Mouse (Mus musculus): ENCODE results near the gene Glrx5. TPM values are rescaled to one million over a fixed set of nuclear protein-coding genes. Genes with fewer than 3 reads are reported as not detected.

The Glrx5 gene
- 591 and 653 TPM in 2 replicates for polyA plus RNA-seq (2015; fragmentation: Nextera tagmentation; extraction: Ambion mirVana)

DNA sequence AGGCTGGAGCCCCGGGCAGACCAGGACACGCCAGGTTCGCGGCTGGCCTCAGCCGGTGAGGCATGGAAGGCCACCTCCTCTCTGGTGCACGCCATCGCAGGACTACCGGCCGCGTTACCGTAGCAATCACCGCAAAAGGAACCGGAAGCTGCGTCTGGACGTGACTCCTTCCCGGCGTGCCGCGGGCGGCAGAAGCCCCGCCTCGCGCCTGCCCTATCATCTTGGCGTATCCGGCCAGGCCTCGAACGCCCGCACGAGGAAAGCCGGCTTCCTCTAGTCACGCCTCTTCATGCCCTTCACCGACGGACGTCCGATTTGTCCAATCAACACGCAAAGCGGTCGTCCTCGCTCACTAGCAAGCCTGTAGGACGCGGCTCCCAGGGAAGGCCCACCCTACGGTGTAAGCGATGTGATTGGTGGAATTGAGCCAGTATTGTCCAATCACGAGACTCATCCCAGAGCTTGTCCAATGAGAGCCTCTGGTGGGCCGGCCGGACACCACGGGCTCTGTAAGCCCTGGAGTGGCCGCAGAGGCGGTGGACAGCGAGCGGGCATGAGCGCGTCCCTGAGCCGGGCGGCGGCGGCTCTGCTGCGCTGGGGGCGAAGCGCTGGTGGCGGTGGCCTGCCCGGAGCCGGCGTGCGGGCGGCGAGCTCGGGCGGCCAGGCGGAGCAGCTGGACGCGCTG, at the start of gene Glrx5:
Gene Glrx5, plus strand, starts transcription at position 542 of the 685 bp plus-strand sequence.
- Histone ChIP-seq H3K4me2 (peak within 1 kb of the TSS; percentile 92), H3K4me3 (replicated peaks) (peak within 1 kb of the TSS; percentile 95), H3K9me3 (replicated peaks) (no peaks in the 10 kb centered on the region), H3K27ac (peak within 1 kb of the TSS; percentile 99), H3K36me3 (peaks cover 50% of the 10 kb centered on the region), H3K4me1 (replicated peaks) (peaks cover 75% of the 10 kb centered on the region), H3K9ac (peak within 1 kb of the TSS; percentile 100), H3K27me3 (no peaks in the 10 kb centered on the region)
- under 1% methylated on average over 72 of the region's 72 CpGs for WGBS (ENCODE audit: insufficient replicate concordance)
- ATAC-seq (ENCODE audit: low read depth) (peak; percentile 87), DNase-seq (peak; percentile 99)

- ATAC-seq (ENCODE audit: low read depth), result no peak
- DNase-seq, result no peak
- WGBS (ENCODE audit: insufficient replicate concordance), result 61% methylated on average over 7 of the region's 7 CpGs
These were observed 49.0 kb upstream of the Glrx5 start for GRCm38 (mm10) chr12:104983476-104983875.

GRCm38 (mm10) chr12:104985088-104985487, 47.4 kb upstream of the Glrx5 start:
- 70% methylated on average over 5 of the region's 5 CpGs for WGBS (ENCODE audit: insufficient replicate concordance)
- no peaks in the 10 kb centered on the region for H3K27me3 ChIP-seq
- H3K27ac ChIP-seq, result no peak overlapping the region
- H3K9me3 ChIP-seq (replicated peaks), result no peaks in the 10 kb centered on the region
- H3K36me3 ChIP-seq, result 0 out of 2 replicates have a peak, but pooled peaks cover 8% of the 10 kb centered on the region
- DNase-seq (no peak), ATAC-seq (ENCODE audit: low read depth) (no peak)
- H3K4me1 ChIP-seq (replicated peaks), result peaks cover 4% of the 10 kb centered on the region; the same call in 1 of the 2 replicates
- no peak overlapping the region for H3K4me3 ChIP-seq (replicated peaks)
- no peak overlapping the region for H3K9ac ChIP-seq
- no peak overlapping the region for H3K4me2 ChIP-seq

More at GRCm38 (mm10) chr12:104983476-104983875, 49.0 kb upstream of the Glrx5 start:
- no peak overlapping the region for H3K27ac ChIP-seq
- peaks cover 6% of the 10 kb centered on the region; the same call in 1 of the 2 replicates for H3K4me1 ChIP-seq (replicated peaks)
- no peak overlapping the region for H3K4me3 ChIP-seq (replicated peaks)
- H3K9ac ChIP-seq, result no peak overlapping the region
- 0 out of 2 replicates have a peak, but pooled peaks cover 8% of the 10 kb centered on the region for H3K36me3 ChIP-seq
- H3K4me2 ChIP-seq, result no peak overlapping the region
- H3K27me3 ChIP-seq, result no peaks in the 10 kb centered on the region
- H3K9me3 ChIP-seq (replicated peaks), result no peaks in the 10 kb centered on the region

- Histone ChIP-seq H3K9ac (no peak overlapping the region), H3K4me1 (replicated peaks) (peaks cover 12% of the 10 kb centered on the region), H3K4me2 (no peak overlapping the region), H3K9me3 (replicated peaks) (no peaks in the 10 kb centered on the region), H3K4me3 (replicated peaks) (no peak overlapping the region), H3K36me3 (0 out of 2 replicates have a peak, but pooled peaks cover 8% of the 10 kb centered on the region), H3K27me3 (no peaks in the 10 kb centered on the region), H3K27ac (no peak overlapping the region)
- DNase-seq (no peak), ATAC-seq (ENCODE audit: low read depth) (no peak)
- 83% methylated on average over 2 of the region's 2 CpGs for WGBS (ENCODE audit: insufficient replicate concordance)
These were observed 46.5 kb upstream of the Glrx5 start for GRCm38 (mm10) chr12:104986001-104986400.

DNA sequence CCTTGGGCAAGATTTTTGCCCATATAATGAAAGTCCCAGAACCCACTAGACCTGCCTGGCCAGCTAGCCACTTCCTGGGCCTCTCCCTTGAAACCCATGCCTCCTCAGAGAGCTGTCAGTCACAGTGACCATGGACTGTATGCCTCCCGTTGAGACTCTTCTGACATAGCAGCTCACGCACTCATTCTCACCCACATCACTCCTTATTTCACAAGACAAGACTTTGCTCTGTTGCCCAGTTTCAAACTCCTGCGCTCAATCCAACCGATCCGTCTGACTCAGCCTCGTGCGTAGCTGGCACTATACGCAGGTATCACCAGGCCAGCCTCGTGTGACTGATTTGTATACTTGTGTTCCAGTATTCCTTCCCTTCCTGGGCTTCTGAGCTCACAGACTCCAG, 45.7 kb upstream of the Glrx5 start:
- Histone ChIP-seq H3K4me3 (replicated peaks) (no peak overlapping the region), H3K27me3 (no peaks in the 10 kb centered on the region), H3K9me3 (replicated peaks) (no peaks in the 10 kb centered on the region), H3K4me1 (replicated peaks) (peaks cover 17% of the 10 kb centered on the region), H3K4me2 (no peak overlapping the region), H3K36me3 (0 out of 2 replicates have a peak, but pooled peaks cover 8% of the 10 kb centered on the region), H3K27ac (no peak overlapping the region), H3K9ac (no peak overlapping the region)
- ATAC-seq (ENCODE audit: low read depth) (no peak), DNase-seq (no peak)
- WGBS (ENCODE audit: insufficient replicate concordance), result 81% methylated on average over 9 of the region's 9 CpGs

DNA sequence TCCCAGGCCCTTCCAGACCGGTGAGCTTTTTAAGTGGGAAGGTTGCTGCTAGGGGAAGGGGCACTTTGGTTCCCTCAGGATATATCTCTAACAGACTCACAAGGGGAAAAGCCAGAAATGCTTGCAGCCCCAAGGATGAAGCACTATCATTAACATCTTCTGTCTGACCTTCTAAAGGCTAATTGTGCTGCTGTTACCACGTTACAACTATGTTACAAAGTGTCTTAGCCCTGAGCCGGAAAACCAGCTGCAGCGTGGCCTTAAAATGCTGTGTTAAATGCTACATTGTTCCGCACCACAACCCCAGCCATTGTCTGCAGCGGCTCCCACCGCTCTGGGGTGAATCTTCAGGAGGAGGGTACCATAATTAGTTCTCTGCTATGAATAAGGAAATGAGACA, 44.6 kb upstream of the Glrx5 start:
- H3K36me3 ChIP-seq, result 0 out of 2 replicates have a peak, but pooled peaks cover 3% of the 10 kb centered on the region
- peaks cover 28% of the 10 kb centered on the region for H3K4me1 ChIP-seq (replicated peaks)
- no peak for DNase-seq
- no peak overlapping the region for H3K4me2 ChIP-seq
- H3K9me3 ChIP-seq (replicated peaks), result no peaks in the 10 kb centered on the region
- no peaks in the 10 kb centered on the region for H3K27me3 ChIP-seq
- WGBS (ENCODE audit: insufficient replicate concordance), result 87% methylated on average over 7 of the region's 7 CpGs
- no peak overlapping the region for H3K4me3 ChIP-seq (replicated peaks)
- no peak for ATAC-seq (ENCODE audit: low read depth)
- H3K9ac ChIP-seq, result no peak overlapping the region
- no peak overlapping the region for H3K27ac ChIP-seq

DNA sequence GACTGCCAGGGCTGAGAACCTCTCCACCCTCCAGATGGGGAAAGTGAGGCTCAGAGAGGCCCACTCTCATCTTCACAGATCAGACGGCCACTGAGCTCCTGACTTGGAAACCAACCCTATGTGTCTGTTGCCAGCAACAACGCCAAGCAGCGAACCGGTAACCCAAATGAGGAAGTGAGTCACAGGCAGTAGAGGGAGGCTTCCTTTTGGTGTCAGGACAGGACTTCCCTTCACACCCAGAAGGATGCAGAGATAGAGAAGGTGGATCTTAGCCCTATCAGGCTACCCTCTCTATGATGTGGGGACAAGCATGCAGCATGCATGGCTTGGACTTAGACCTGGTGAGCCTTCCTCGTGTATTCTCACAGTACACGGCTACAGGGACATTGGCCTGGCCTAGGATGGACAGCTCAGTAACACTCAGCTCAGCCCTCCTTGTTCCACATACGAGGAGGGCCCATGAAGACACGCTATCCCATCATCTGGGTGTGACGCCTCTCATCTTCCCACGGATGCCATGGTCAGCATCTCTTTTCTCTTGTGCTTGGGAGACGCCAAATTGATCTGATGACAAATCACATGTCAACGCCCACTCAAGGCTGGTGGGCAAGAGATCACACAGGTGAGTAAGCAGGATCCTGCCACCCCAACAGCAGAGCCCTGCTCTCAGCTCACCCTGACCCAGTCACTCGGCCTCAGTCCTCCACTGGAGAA, 41.6 kb upstream of the Glrx5 start:
- peak; percentile 50; the same call in 1 of the 2 replicates for ATAC-seq (ENCODE audit: low read depth)
- Histone ChIP-seq H3K9ac (no peak overlapping the region), H3K36me3 (no peaks in the 10 kb centered on the region), H3K4me1 (replicated peaks) (peaks cover 41% of the 10 kb centered on the region), H3K27ac (peak overlapping the region; percentile 41), H3K27me3 (no peaks in the 10 kb centered on the region), H3K9me3 (replicated peaks) (no peaks in the 10 kb centered on the region), H3K4me3 (replicated peaks) (no peak overlapping the region), H3K4me2 (no peak overlapping the region)
- WGBS (ENCODE audit: insufficient replicate concordance), result 46% methylated on average over 13 of the region's 13 CpGs
- no peak for DNase-seq

- ATAC-seq (ENCODE audit: low read depth) (no peak), DNase-seq (no peak)
- peaks cover 51% of the 10 kb centered on the region for H3K4me1 ChIP-seq (replicated peaks)
- no peaks in the 10 kb centered on the region for H3K27me3 ChIP-seq
- H3K4me3 ChIP-seq (replicated peaks), result no peak overlapping the region
- H3K9ac ChIP-seq, result no peak overlapping the region
- WGBS (ENCODE audit: insufficient replicate concordance), result 54% methylated on average over 10 of the region's 10 CpGs
- no peaks in the 10 kb centered on the region for H3K9me3 ChIP-seq (replicated peaks)
- no peak overlapping the region for H3K27ac ChIP-seq
- H3K4me2 ChIP-seq, result no peak overlapping the region
- H3K36me3 ChIP-seq, result 0 out of 2 replicates have a peak, but pooled peaks cover 4% of the 10 kb centered on the region
These were observed 40.3 kb upstream of the Glrx5 start for GRCm38 (mm10) chr12:104992123-104992741.

GRCm38 (mm10) chr12:104992838-104993237, 39.6 kb upstream of the Glrx5 start:
- no peak for ATAC-seq (ENCODE audit: low read depth)
- Histone ChIP-seq H3K9ac (no peak overlapping the region), H3K36me3 (0 out of 2 replicates have a peak, but pooled peaks cover 4% of the 10 kb centered on the region), H3K4me1 (replicated peaks) (peaks cover 58% of the 10 kb centered on the region), H3K9me3 (replicated peaks) (no peaks in the 10 kb centered on the region), H3K27me3 (no peaks in the 10 kb centered on the region), H3K27ac (no peak overlapping the region), H3K4me2 (no peak overlapping the region), H3K4me3 (replicated peaks) (no peak overlapping the region)
- 79% methylated on average over 8 of the region's 8 CpGs for WGBS (ENCODE audit: insufficient replicate concordance)
- no peak for DNase-seq

DNA sequence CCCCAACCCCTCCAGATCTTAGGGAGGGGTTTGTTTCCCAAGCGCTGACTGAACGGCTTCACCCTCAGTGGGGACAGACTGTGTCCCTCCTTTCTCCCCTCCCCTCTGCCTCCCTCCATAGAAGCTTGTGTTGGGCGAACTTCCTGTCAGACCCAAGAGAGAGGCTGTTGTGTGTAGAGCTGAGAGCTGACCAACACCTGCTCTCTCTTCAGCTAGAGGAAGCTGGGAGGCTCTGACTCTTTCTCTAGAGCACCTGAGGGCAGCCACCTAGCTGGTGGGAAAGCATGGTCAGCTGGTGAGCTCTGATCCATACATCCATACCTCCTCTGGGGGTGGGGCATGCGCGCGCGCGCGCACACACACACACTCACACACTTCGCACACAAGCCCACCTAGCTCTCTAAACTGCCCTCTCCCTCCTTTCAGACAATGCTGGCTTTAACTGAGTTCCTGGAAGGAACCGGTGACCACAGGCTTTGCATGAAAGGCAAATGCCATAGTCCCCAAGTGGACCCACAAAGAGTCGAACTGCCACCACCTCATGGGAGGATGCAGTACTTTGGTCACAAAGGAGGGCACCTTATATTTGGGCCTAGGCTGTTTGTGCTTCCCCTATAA, 37.1 kb upstream of the Glrx5 start:
- no peak for DNase-seq
- Histone ChIP-seq H3K36me3 (0 out of 2 replicates have a peak, but pooled peaks cover 4% of the 10 kb centered on the region), H3K9me3 (replicated peaks) (no peaks in the 10 kb centered on the region), H3K27ac (peak overlapping the region; percentile 69; the same call in 1 of the 2 replicates), H3K4me3 (replicated peaks) (no peak overlapping the region), H3K9ac (no peak overlapping the region), H3K4me2 (no peak overlapping the region), H3K27me3 (no peaks in the 10 kb centered on the region), H3K4me1 (replicated peaks) (peaks cover 80% of the 10 kb centered on the region)
- WGBS (ENCODE audit: insufficient replicate concordance), result 71% methylated on average over 12 of the region's 12 CpGs
- ATAC-seq (ENCODE audit: low read depth), result no peak

Measured in liver, embryonic 13.5 days (tissue).